Mouse (Mus musculus): ENCODE measurements around the gene Pou2af1. TPM values are rescaled to one million over a fixed set of nuclear protein-coding genes. Genes with fewer than 3 reads are reported as not detected.

Gene Pou2af1
- under 1 TPM in 1 of 2 experiments, not detected in 1; 0.14 TPM for total RNA-seq (2021)
- long read RNA-seq, experiment 1: 0 reads
- long read RNA-seq, experiment 2: 0 reads

DNA sequence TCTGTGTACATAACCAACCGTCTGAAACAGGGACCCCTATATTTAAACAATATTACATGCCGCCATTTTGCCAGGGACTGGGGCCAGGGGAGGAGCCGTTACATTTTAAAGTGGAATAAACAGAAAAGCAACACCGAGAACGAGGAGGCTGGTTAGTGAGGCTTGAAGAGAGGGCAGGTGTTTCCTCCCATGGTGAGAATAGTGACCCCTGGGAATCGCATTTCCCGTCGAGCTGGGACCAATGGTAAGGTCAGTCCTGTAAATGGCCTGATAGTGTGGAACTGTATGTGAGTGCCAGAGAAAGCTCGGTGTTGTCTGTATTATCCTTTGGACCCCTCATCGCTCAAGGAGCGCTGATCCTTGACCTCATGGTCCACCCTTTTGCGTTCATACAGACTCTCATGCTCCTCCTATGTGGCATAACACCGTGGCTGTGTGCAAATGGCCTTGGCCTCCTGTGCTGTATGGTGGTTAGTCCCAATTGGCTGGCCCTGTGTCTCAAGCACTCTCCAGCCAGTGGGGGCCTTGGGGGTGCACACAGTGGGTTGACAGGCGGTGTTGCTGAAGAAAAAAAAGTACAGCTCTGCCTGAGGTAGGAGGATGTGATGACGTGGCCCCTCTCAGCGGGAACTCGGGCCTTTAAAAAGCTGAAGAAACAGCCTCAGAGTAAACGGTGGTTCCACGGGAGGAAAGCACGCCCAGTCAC is at the start of gene Pou2af1:
Pou2af1 (plus strand) TSS at position 686 of the 706 bp plus-strand sequence.
- Histone ChIP-seq H3K27ac (no peak within 1 kb of the TSS), H3K4me3 (no peak within 1 kb of the TSS)
- DNase-seq (ENCODE audit: extremely low spot score in 1 of 2, low spot score in 2 of 2): no peak
- intact Hi-C loops (cut with DNase I): no loop called here
- no peak for TF ChIP-seq CTCF (IDR thresholded peaks at IDR 0.05)

DNA sequence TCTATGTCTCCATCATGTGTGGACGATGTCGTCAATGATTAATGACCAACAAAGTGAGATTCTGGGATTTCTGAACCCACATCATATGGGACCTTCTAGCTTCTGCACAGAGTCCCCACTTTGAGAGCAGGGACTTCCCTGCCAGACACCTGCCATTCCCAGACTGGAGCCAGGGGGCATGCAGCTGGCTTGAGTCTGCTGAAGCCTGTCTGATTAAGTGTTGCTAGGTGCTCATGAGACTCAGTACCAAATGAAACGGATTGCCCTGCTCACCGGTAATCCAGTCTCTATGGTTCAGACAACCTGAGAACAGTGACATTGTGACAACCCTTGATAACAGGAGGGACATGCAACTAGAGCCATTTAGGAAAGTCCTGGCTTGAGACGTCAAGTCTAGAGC is 49.5 kb upstream of the Pou2af1 start:
- intact Hi-C loops (cut with DNase I): loop anchor here (5.0 kb wide), 2 partner anchors 743 to 788 kb away; no protein-coding TSS in a partner anchor
- TF ChIP-seq CTCF (IDR thresholded peaks at IDR 0.05): no peak; the same call in 1 of the 2 replicates
- H3K27ac ChIP-seq: no peak overlapping the region
- H3K4me3 ChIP-seq: no peak overlapping the region
- DNase-seq (ENCODE audit: extremely low spot score in 1 of 2, low spot score in 2 of 2): no peak

DNA sequence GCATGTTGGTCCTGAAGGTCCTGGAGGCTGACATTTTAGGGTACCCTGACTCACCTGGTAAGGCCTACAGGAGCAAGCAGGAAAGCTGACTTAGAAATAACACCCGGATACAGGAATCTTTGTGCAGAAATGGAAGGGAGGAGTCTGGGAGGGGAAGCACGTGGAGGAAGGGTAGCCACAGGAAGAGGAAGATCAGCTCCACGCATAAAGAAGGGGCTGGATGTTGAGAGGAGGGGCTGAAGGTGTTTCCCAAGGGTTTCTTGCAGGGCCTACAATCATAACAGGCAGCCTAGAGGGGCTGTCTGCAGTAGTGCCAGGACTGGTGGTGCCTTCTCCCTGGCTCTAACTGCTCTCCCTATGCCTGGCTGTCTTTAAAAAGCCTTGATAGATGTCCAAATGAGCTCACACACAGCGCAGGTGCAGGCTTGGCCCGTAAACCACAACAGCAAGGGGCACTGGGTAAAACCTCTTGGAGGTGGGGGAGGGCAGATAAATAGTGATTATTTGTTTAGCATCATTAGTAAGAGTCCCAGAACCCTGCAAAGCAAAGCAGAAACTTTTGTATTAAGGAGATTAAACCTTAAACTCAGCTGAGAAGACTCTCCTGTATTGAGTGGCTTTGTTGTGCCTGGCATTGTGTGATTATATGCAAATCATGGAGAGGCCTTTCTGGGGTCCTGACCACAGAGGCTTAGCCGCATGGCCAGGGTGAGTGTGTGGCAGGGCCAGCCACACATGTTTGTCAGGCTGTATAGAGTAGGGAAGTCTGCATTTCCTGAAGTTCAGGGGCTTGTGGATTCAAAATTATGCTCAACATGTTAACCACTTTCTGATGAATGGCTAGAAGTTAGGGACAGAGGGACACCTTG is 48.0 kb upstream of the Pou2af1 start, which contains the start of gene Gm32742:
Gm32742 (minus strand) TSS at position 206 of the 869 bp plus-strand sequence.
- no peak within 1 kb of the TSS for H3K4me3 ChIP-seq
- H3K27ac ChIP-seq: no peak within 1 kb of the TSS
- TF ChIP-seq CTCF (IDR thresholded peaks at IDR 0.05): no peak
- intact Hi-C loops (cut with DNase I): no loop called here
- no peak for DNase-seq (ENCODE audit: extremely low spot score in 1 of 2, low spot score in 2 of 2)

DNA sequence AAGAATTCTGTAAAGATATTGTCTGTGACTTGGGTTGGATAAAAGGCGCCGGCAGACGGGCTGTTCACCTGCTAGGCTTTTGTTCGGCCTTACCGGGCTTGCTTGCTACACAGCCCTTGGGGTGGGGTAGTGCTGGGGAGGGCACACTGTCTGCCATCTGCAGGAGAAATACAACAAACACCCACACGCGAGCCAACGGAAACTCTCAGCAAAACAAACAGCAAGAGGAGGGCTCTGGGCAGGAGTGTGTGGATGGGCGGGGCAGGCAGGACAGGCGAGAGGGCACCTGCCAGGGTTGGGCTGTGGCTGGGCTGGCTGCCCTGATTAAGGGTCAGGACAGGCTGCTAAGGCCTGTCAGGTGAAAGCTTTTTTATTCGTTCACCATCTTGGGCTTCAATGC is 45.6 kb upstream of the Pou2af1 start:
- DNase-seq (ENCODE audit: extremely low spot score in 1 of 2, low spot score in 2 of 2): no peak
- H3K4me3 ChIP-seq: no peak overlapping the region
- TF ChIP-seq CTCF (IDR thresholded peaks at IDR 0.05): no peak
- intact Hi-C loops (cut with DNase I): no loop called here
- H3K27ac ChIP-seq: no peak overlapping the region

DNA sequence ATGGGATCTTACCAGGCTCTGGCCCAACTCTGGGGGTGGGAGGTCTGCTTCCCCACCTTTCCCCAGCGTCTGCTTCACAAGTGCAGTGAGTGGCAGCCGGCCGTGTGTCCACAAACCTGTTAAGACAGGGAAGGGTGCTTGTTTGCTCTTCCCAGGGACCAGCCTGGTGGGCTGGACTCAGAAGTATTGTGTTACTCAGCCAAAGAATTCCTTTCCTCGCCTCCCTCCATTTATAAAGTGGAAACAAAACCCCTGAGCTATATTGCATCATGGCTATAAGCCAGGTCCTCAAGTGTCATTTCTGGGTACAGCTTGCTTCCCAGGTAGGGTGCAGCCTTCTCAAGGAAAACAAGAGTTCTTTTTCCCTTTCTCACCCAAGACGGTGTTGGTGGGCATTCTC is 44.8 kb upstream of the Pou2af1 start:
- no peak overlapping the region for H3K27ac ChIP-seq
- TF ChIP-seq CTCF (IDR thresholded peaks at IDR 0.05): no peak
- intact Hi-C loops (cut with DNase I): no loop called here
- no peak for DNase-seq (ENCODE audit: extremely low spot score in 1 of 2, low spot score in 2 of 2)
- H3K4me3 ChIP-seq: no peak overlapping the region

DNA sequence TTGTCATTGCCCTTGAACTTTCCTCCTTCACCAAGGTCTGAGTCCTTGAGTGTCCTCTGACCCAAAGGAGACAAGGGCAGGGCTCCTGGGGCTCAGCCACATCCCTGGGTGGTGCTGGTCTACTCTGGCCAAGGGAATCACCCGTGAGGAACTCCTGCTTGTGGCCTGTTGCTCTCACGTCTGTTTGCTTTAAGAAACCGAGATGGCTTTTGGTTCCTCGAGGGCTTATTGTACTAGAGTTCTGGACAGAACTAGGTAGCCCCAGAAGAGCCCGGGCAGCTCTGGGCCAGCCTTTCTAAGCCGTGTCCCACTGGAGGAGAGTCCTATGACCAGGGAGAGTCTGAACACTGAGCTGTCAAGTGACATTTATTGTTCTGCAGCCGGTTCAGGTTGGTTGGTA is 44.4 kb upstream of the Pou2af1 start:
- H3K4me3 ChIP-seq: no peak overlapping the region
- no peak for DNase-seq (ENCODE audit: extremely low spot score in 1 of 2, low spot score in 2 of 2)
- TF ChIP-seq CTCF (IDR thresholded peaks at IDR 0.05): no peak
- intact Hi-C loops (cut with DNase I): no loop called here
- no peak overlapping the region for H3K27ac ChIP-seq

DNA sequence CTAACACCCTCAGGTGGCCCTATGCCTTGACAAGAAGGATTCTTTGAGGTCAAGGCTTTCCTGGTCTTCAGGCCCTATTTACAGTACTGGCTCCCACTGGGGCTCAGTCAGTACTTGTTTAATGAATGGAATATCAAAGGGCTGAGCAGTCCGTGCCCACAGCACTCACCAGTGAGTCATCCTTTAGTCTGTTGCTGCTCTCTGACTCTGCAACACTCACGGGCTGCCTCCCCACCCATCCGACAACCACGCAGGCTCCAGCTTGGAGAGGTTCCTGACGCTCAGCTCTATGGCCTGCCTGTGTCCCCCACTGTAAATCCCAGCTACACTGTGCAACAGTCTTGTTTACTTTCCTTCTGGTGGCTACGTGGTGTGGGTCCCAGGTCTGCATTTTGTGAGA is 43.2 kb upstream of the Pou2af1 start:
- intact Hi-C loops (cut with DNase I): no loop called here
- Histone ChIP-seq H3K4me3 (no peak overlapping the region), H3K27ac (no peak overlapping the region)
- no peak for TF ChIP-seq CTCF (IDR thresholded peaks at IDR 0.05)
- DNase-seq (ENCODE audit: extremely low spot score in 1 of 2, low spot score in 2 of 2): no peak

DNA sequence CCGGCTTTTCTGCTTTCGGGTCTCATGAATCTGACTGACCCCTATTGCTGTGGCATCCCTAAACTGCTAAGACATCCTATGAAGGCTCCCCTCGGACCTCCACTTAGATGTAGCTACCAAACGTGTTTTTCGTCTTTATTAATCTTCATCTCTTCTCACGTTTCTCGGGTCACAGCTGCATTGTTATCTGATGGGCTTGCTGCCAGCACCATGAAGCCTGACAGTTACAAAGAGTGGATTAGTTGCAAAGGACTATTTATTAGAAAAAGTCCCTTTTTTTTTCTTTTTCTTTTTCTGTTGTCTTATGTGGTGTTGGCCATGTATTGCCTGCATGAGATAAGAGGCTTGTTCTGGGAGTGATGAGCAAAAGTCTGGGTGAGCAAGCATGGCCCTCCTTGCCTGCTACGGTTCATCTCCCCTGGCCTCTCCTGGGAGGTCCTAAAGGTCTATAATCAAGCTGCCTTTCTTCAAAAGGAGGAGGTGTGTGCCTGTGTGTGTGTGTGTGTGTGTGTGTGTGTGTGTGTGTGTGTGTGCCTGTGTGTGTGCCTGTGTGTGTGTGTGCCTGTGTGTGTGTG is 38.5 kb upstream of the Pou2af1 start:
- no peak for DNase-seq (ENCODE audit: extremely low spot score in 1 of 2, low spot score in 2 of 2)
- no peak overlapping the region for H3K27ac ChIP-seq
- H3K4me3 ChIP-seq: no peak overlapping the region
- no peak for TF ChIP-seq CTCF (IDR thresholded peaks at IDR 0.05)
- intact Hi-C loops (cut with DNase I): no loop called here

DNA sequence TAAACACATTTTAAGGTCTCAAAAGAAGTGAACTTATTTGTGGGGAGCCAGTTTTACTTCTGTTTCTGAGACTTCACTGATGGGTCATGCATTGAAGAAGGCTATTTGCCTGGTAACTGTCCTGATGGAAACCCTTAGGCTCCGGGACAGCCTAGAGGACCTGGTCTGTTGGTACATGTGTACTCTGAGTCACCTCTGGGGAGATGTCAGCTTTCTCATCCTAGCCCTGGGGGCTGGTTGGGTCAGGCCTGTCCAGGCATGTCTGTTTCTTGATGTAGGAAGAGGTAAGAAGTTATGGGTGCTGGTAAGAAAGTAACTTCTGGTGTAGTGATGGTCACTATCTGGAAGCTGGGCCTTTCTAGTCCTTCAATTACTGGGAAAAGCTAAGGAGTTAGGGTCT is 37.8 kb upstream of the Pou2af1 start:
- no peak for TF ChIP-seq CTCF (IDR thresholded peaks at IDR 0.05)
- DNase-seq (ENCODE audit: extremely low spot score in 1 of 2, low spot score in 2 of 2): no peak
- Histone ChIP-seq H3K4me3 (no peak overlapping the region), H3K27ac (no peak overlapping the region)
- intact Hi-C loops (cut with DNase I): no loop called here

DNA sequence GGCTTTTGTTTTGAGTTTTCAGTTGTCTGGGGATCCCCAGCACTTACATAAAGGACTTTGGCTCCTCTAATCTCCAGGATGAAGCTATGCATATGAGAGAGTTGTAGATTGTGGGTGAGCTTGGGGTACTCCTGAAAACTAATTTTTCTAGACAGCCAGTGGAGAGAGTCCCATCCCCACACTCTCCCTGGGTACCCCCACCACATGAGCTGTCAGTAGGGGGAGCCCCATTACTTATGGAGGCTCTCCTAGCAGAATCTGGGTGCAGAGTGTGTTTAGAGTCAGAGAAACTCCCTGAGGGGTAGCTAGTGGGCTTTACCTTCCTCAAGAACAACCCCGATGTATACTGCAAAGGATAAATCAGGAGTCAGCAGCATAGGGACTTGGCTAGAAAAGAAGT is 35.2 kb upstream of the Pou2af1 start:
- DNase-seq (ENCODE audit: extremely low spot score in 1 of 2, low spot score in 2 of 2): no peak
- intact Hi-C loops (cut with DNase I): no loop called here

DNA sequence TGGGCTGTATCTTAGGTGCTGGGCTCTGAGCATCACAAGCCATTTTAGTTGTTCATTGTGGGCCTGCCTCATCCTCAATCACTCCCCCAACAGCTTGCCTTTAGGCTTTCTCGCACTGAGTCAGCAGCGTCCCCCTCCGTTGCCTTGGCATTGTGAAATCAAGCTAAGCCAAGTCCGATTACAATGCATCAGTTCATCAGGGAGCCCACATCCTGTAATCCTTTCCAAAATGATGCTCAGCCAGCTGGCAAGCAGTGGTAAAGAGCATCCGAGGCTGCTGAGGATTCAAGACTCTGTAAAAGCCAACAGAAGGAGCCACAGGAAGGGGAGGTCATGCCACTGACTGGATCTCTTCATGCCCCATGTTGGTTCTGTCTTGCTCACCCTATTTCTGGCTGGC is 32.9 kb upstream of the Pou2af1 start:
- no peak for TF ChIP-seq CTCF (IDR thresholded peaks at IDR 0.05)
- intact Hi-C loops (cut with DNase I): loop anchor here (2.0 to 5.0 kb wide), 2 partner anchors 58 to 112 kb away; no protein-coding TSS in a partner anchor
- Histone ChIP-seq H3K4me3 (no peak overlapping the region), H3K27ac (no peak overlapping the region)
- DNase-seq (ENCODE audit: extremely low spot score in 1 of 2, low spot score in 2 of 2): peak; percentile 53 to 62

More for the DNA sequence above, 35.2 kb upstream of the Pou2af1 start:
- Histone ChIP-seq H3K27ac (no peak overlapping the region), H3K4me3 (no peak overlapping the region)
- TF ChIP-seq CTCF (IDR thresholded peaks at IDR 0.05): peak; percentile 43

Data from left cerebral cortex, adult 2 months (tissue).